Mouse (Mus musculus): ENCODE data around the gene Gm10320.

Gene Gm10320

GRCm38 (mm10) chr13:98469916-98470315 is 21.9 kb downstream of the Gm10320 start:
- in situ Hi-C loops (cut with MboI, MseI): no loop called here

- in situ Hi-C loops (cut with MboI, MseI): no loop called here
These were observed 30.3 kb downstream of the Gm10320 start for GRCm38 (mm10) chr13:98461467-98461866.

- in situ Hi-C loops (cut with MboI, MseI): no loop called here
These were observed 35.4 kb downstream of the Gm10320 start for GRCm38 (mm10) chr13:98456398-98456797.

- in situ Hi-C loops (cut with MboI, MseI): no loop called here
These were observed 36.2 kb downstream of the Gm10320 start for GRCm38 (mm10) chr13:98455646-98456045.

GRCm38 (mm10) chr13:98454224-98454967 is 37.4 kb downstream of the Gm10320 start:
- in situ Hi-C loops (cut with MboI, MseI): no loop called here

GRCm38 (mm10) chr13:98453146-98453545 is 38.7 kb downstream of the Gm10320 start:
- in situ Hi-C loops (cut with MboI, MseI): no loop called here

- in situ Hi-C loops (cut with MboI, MseI): no loop called here
These were observed 43.1 kb downstream of the Gm10320 start for GRCm38 (mm10) chr13:98448696-98449095.

- in situ Hi-C loops (cut with MboI, MseI): no loop called here
These were observed 44.1 kb downstream of the Gm10320 start for GRCm38 (mm10) chr13:98447741-98448140.

- in situ Hi-C loops (cut with MboI, MseI): no loop called here
These were observed 46.2 kb downstream of the Gm10320 start for GRCm38 (mm10) chr13:98445391-98446125.

GRCm38 (mm10) chr13:98441001-98441400 is 50.8 kb downstream of the Gm10320 start:
- in situ Hi-C loops (cut with MboI, MseI): no loop called here

- in situ Hi-C loops (cut with MboI, MseI): no loop called here
These were observed 51.4 kb downstream of the Gm10320 start for GRCm38 (mm10) chr13:98440293-98440952.

Measured in T-helper 2 cell (primary cell).